Mouse (Mus musculus) MEL (cell line): ENCODE data around the gene Kdm6b.

Source experiments
- CTCF ChIP-seq, 3 experiments: IDR thresholded peaks in 2 of 3; conservative IDR thresholded peaks in 1 of 3; 2 replicates each; pipeline ENCODE4 v1.5.1; 2011 to 2012; ENCODE audit warnings: low read length in 3 of 3, low read depth in 2 of 3, mild to moderate bottlenecking in 2 of 3, improper control_type of control experiment in 1 of 3, inconsistent platforms in 1 of 3, mixed read lengths in 1 of 3, moderate library complexity in 1 of 3; ENCODE audit not compliant: control insufficient read depth in 1 of 3, insufficient read depth in 1 of 3, poor library complexity in 1 of 3, severe bottlenecking in 1 of 3
- GATA1 ChIP-seq: IDR thresholded peaks from 2 replicates; pipeline ENCODE4 v1.6.1; 2011; ENCODE audit warnings: low read depth, low read length, improper control_type of control experiment
- HCFC1 ChIP-seq: IDR thresholded peaks from 2 replicates; pipeline ENCODE4 v1.6.1; 2012; ENCODE audit warnings: low read depth, mild to moderate bottlenecking, inconsistent platforms, low read length, improper control_type of control experiment, moderate library complexity
- MYC ChIP-seq: IDR thresholded peaks from 2 replicates; pipeline ENCODE4 v1.6.1; 2011; ENCODE audit warnings: low read depth, mild to moderate bottlenecking, low read length, improper control_type of control experiment, moderate library complexity
- POLR2A ChIP-seq, 2 experiments: IDR thresholded peaks; 2 replicates each; pipeline ENCODE4 v1.6.1; 2011 to 2012; ENCODE audit warnings: low read length in 2 of 2, mild to moderate bottlenecking in 2 of 2, control low read depth in 1 of 2, improper control_type of control experiment in 1 of 2, low read depth in 1 of 2, moderate library complexity in 1 of 2; ENCODE audit not compliant: control insufficient read depth in 1 of 2, insufficient read depth in 1 of 2, poor library complexity in 1 of 2
- POLR2AphosphoS2 ChIP-seq: IDR thresholded peaks from 2 replicates; pipeline ENCODE4 v1.6.1; 2011; ENCODE audit warnings: low read length, improper control_type of control experiment

GRCm38 (mm10) chr11:69433189-69433588 is 19.7 kb upstream of the Kdm6b start:
- TF ChIP-seq POLR2AphosphoS2, result no peak
- no peak for TF ChIP-seq POLR2A (IDR thresholded peaks at IDR 0.05; ENCODE audit: control insufficient read depth in 1 of 2, insufficient read depth in 1 of 2, low read depth in 1 of 2, low read length in 2 of 2, poor library complexity in 1 of 2)
- no peak for TF ChIP-seq MYC
- no peak for TF ChIP-seq HCFC1
- no peak for TF ChIP-seq CTCF (IDR thresholded peaks at IDR 0.05 in 2 of 3, conservative IDR thresholded peaks at IDR 0.05 in 1 of 3; ENCODE audit: control insufficient read depth in 1 of 3, insufficient read depth in 1 of 3, low read depth in 2 of 3, low read length in 3 of 3, poor library complexity in 1 of 3, severe bottlenecking in 1 of 3)
- no peak for TF ChIP-seq GATA1
